Mouse (Mus musculus) megakaryocyte, embryonic 14.5 days (primary cell): ENCODE results near the gene Kif3a.

Source experiments
- FLI1 ChIP-seq: IDR thresholded peaks from 2 replicates; pipeline ENCODE4 v1.6.1; 2012; ENCODE audit warnings: low read length, inconsistent platforms, mixed read lengths
- GATA1 ChIP-seq: IDR thresholded peaks from 3 replicates; pipeline ENCODE4 v1.6.1; 2012; ENCODE audit warnings: mixed read lengths, low read length, inconsistent platforms, borderline replicate concordance

DNA sequence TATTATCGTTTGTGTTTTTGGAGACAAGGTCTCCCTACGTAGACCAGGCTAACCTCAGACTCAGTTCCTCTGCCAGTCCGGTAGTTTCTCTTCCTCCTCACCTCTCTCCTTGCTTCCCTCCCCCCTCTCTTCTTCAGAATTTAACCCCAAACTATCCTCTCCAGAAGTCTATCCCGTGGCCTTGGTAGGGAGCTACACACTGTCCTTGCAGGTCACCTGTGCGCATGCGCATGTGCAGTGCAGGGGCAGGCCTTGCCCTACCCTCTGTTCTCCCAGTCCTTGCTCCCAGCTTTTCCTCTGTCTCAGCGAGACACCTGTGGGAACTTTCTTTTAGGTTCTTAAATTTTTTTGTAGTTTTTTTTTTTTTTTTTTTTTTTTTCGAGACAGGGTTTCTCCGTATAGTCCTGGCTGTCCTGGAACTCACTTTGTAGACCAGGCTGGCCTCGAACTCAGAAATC lies 70.7 kb downstream of the Kif3a start:
- TF ChIP-seq GATA1: no peak
- TF ChIP-seq FLI1: no peak
